Mouse (Mus musculus) testis, postnatal 10 days (tissue): ENCODE results near the gene Gpx3.
"Not testable (repeated sequence)": the region's sequence is repeated elsewhere in the genome, so short reads cannot be mapped to it uniquely, and the experiment has no call there.

ENCODE experiments used
- DNase-seq: peaks from one replicate; pipeline ENCODE4 v3.0.0; 2021; ENCODE audit warnings: low spot score

Gene Gpx3

GRCm38 (mm10) chr11:54940056-54940455 is 37.8 kb downstream of the Gpx3 start:
- no peak for DNase-seq

- DNase-seq: no peak
Observed at GRCm38 (mm10) chr11:54944702-54945101, 42.4 kb downstream of the Gpx3 start.

DNA sequence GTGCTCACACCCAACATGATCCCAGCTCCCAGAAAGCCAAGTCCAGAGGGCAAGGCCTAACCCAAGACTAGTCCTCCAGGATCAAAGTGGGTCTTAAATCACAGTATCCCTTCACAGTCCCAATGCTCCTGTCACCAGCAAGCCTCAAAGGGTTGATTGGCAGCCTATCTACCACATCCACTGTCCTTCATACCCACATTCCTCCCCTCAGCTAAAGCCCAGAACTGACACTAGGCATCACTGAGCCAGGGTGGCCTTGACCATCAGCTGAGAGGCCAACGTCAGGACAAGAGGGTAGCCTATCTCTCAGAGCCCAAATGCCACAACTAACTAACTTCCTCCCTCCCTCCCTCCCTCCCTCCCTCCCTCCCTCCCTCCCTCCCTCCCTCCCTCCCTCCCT is 47.5 kb downstream of the Gpx3 start:
- DNase-seq: no peak

DNA sequence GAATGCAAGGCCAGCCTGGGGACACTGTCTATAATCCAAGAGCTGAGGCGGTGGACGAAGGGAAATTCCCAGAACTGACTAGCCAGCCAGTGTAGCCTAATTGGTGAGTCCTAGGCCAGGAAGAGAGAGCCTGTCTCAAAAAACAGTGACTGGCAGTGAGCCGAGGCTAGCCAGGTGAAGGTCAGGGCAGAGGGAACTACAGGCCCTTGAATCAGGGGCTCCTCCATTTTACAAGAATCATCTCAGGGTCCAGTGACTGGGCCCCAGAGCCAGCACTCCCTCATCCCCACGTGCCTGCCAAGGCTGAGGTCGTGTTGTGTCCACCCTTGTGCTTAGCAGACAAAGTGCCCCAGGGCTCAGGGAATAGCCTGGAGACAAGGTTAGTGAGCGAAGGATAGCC is 48.4 kb downstream of the Gpx3 start:
- peak; percentile 69 for DNase-seq

- DNase-seq: no peak
Observed at GRCm38 (mm10) chr11:54952651-54953050, 50.4 kb downstream of the Gpx3 start.

DNA sequence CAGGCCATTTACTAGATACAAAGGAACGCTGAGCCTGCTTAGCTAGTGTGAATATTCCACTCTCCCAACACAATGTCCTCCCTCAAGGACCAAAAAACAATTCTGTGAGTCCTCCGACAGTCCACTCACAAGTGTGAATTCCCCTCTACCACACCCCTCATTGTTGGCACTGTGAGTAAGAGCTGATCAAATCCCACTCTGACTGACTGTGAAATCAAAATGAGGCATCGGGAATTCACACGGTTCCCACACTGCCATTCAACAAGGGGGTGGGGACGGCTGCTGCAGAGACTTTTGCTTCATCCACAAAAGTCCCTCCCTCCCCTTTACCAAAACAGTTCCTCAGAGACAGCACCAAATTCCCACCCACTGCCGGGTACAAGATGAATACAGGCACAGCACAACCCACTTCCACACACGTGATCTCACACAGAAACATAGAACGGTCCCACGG is 51.8 kb downstream of the Gpx3 start:
- no peak for DNase-seq

GRCm38 (mm10) chr11:54954716-54955115 is 52.5 kb downstream of the Gpx3 start:
- DNase-seq: no peak

GRCm38 (mm10) chr11:54955400-54955734 is 53.1 kb downstream of the Gpx3 start:
- DNase-seq: not testable (repeated sequence)

GRCm38 (mm10) chr11:54955735-54956480 is 53.7 kb downstream of the Gpx3 start:
- DNase-seq: peak; percentile 99

DNA sequence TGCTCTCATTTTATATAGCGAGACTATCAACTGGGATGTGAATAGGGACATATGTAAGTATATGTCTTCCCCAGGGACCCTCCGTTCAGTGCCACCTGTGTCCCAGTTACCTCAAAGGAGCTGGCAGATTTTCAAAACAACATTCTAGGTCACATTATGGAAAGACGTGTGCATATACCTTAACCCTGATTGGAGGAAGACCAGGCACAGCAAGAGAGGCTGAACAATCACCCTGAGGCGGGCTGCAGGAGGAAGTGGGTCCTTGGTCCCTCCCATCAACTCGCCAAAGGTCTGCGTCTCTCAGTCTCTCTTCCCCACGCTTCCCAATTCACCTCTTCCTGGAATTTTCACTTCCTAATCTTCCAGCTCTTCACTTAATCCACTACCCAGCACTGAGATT is 54.7 kb downstream of the Gpx3 start:
- DNase-seq: no peak

- not testable (repeated sequence) for DNase-seq
Observed at GRCm38 (mm10) chr11:54957708-54958107, 55.5 kb downstream of the Gpx3 start.

- DNase-seq: no peak
Observed at GRCm38 (mm10) chr11:54958571-54959073, 56.4 kb downstream of the Gpx3 start.
